Mouse (Mus musculus): ENCODE measurements at regions not wholly inside any gene's neighbourhood (a gene's known extent, or its start where the extent isn't known, plus 50 kb on each side); places are given as distances from the start of the nearest gene placed in this dataset.
"Not testable (repeated sequence)": the region's sequence is repeated elsewhere in the genome, so short reads cannot be mapped to it uniquely, and the experiment has no call there.

- DNase-seq (ENCODE audit: low spot score in 2 of 2): no peak
Observed at GRCm38 (mm10) chr1:177382596-177383190, 59.5 kb upstream of the Zbtb18 start.

- peak in 1 of 2 experiments; percentile 79 for DNase-seq (ENCODE audit: low spot score in 2 of 2)
Observed at GRCm38 (mm10) chr1:177382147-177382546, 60.0 kb upstream of the Zbtb18 start.

GRCm38 (mm10) chr1:177378112-177378511, 64.0 kb upstream of the Zbtb18 start:
- DNase-seq (ENCODE audit: low spot score in 2 of 2): no peak

GRCm38 (mm10) chr1:177373226-177373825, 68.8 kb upstream of the Zbtb18 start:
- DNase-seq (ENCODE audit: low spot score in 2 of 2): no peak

GRCm38 (mm10) chr1:177372066-177372465, 70.1 kb upstream of the Zbtb18 start:
- no peak for DNase-seq (ENCODE audit: low spot score in 2 of 2)

- DNase-seq (ENCODE audit: low spot score in 2 of 2): no peak
Observed at GRCm38 (mm10) chr1:177367864-177368610, 74.1 kb upstream of the Zbtb18 start.

GRCm38 (mm10) chr1:177366914-177367313, 75.2 kb upstream of the Zbtb18 start:
- no peak for DNase-seq (ENCODE audit: low spot score in 2 of 2)

GRCm38 (mm10) chr1:177366475-177366874, 75.7 kb upstream of the Zbtb18 start:
- no peak for DNase-seq (ENCODE audit: low spot score in 2 of 2)

- DNase-seq (ENCODE audit: low spot score in 2 of 2): peak in 1 of 2 experiments; percentile 22
Observed at GRCm38 (mm10) chr1:177364355-177364754, 77.8 kb upstream of the Zbtb18 start.

- DNase-seq (ENCODE audit: low spot score in 2 of 2): no peak
Observed at GRCm38 (mm10) chr1:177362398-177362797, 79.8 kb upstream of the Zbtb18 start.

GRCm38 (mm10) chr1:177348400-177349092, 90.5 kb upstream of the Akt3 start:
- no peak for DNase-seq (ENCODE audit: low spot score in 2 of 2)

GRCm38 (mm10) chr1:177347208-177347607, 89.2 kb upstream of the Akt3 start:
- peak in 1 of 2 experiments; percentile 92 for DNase-seq (ENCODE audit: low spot score in 2 of 2)

GRCm38 (mm10) chr1:177346540-177346939, 88.5 kb upstream of the Akt3 start:
- no peak for DNase-seq (ENCODE audit: low spot score in 2 of 2)

GRCm38 (mm10) chr1:177345540-177345939, 87.5 kb upstream of the Akt3 start:
- DNase-seq (ENCODE audit: low spot score in 2 of 2): no peak

GRCm38 (mm10) chr1:177343949-177344348, 85.9 kb upstream of the Akt3 start:
- DNase-seq (ENCODE audit: low spot score in 2 of 2): no peak

- no peak for DNase-seq (ENCODE audit: low spot score in 2 of 2)
Observed at GRCm38 (mm10) chr1:177343121-177343520, 85.1 kb upstream of the Akt3 start.

- no peak for DNase-seq (ENCODE audit: low spot score in 2 of 2)
Observed at GRCm38 (mm10) chr1:177340232-177340631, 82.2 kb upstream of the Akt3 start.

- DNase-seq (ENCODE audit: low spot score in 2 of 2): not testable (repeated sequence)
Observed at GRCm38 (mm10) chr1:177339207-177339787, 81.3 kb upstream of the Akt3 start.

GRCm38 (mm10) chr1:177338466-177339206, 80.6 kb upstream of the Akt3 start:
- peak; percentile 54 to 61 for DNase-seq (ENCODE audit: low spot score in 2 of 2)

- DNase-seq (ENCODE audit: low spot score in 2 of 2): no peak
Observed at GRCm38 (mm10) chr1:177337756-177338155, 79.8 kb upstream of the Akt3 start.

GRCm38 (mm10) chr1:177337141-177337540, 79.1 kb upstream of the Akt3 start:
- no peak for DNase-seq (ENCODE audit: low spot score in 2 of 2)

All from left cerebral cortex, adult 8-10 months (tissue).